Comparison of ENCODE assay signal across 42 mouse cellular contexts in the genomic region with DNA sequence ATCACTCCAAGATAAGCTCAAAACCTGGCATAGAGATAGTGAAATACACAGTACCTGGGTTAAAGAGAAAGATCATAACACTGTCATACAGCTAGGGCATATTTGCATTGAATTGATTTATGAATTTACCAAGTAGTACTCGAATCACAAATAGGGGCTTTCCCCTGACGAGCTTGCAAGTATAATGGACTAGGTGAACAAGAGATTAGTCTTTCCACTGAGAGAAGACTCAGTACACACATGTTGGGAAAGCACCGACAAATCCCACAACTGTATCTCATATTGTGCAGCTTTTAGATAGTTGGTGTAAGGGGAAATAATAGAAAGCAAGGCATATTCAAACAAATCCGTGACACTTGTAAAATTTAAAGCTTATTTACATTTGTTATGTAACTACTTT. TPM values are rescaled to one million over a fixed set of nuclear protein-coding genes. Genes with fewer than 3 reads are reported as not detected.
"Had no signal": no experiment of that assay in that cellular context is flagged by ENCODE, and none has a peak within 500 bp of the region (broad histone marks: within the 10 kb centered on the region; RNA-seq: fewer than 3 reads in every experiment).

No protein-coding gene starts in this region.

- ATAC-seq: hindbrain, embryonic 16.5 days; intestine, postnatal 0 days had no signal

- H3K36me3 ChIP-seq: heart, embryonic 10.5 days; heart, embryonic 12.5 days; hindbrain, embryonic 10.5 days; hindbrain, embryonic 12.5 days; kidney, embryonic 15.5 days; limb, embryonic 10.5 days; limb, embryonic 12.5 days; liver, embryonic 13.5 days; liver, embryonic 15.5 days had no signal

- H3K4me2 ChIP-seq: heart, embryonic 12.5 days; hindbrain, embryonic 12.5 days; hindbrain, embryonic 14.5 days; kidney, embryonic 15.5 days; limb, embryonic 12.5 days; liver, embryonic 11.5 days; liver, embryonic 13.5 days; liver, embryonic 15.5 days had no signal

- H3K9me3 ChIP-seq: kidney, embryonic 15.5 days; limb, embryonic 10.5 days; liver, embryonic 13.5 days; liver, embryonic 15.5 days had no signal

- H3K27ac ChIP-seq: gastrocnemius, adult 2 months; heart, embryonic 10.5 days; hindbrain, embryonic 10.5 days; hindbrain, embryonic 12.5 days; hindbrain, embryonic 14.5 days; kidney, embryonic 15.5 days; kidney, postnatal 0 days; left cerebral cortex, adult 2 months; limb, embryonic 10.5 days; limb, embryonic 12.5 days; liver, embryonic 13.5 days; liver, embryonic 15.5 days had no signal

- H3K9ac ChIP-seq: heart, embryonic 12.5 days; hindbrain, embryonic 12.5 days; hindbrain, embryonic 14.5 days; kidney, embryonic 15.5 days; limb, embryonic 12.5 days; liver, embryonic 13.5 days; liver, embryonic 15.5 days had no signal

- DNase-seq: gastrocnemius, adult 2 months; gastrocnemius, postnatal 10 days; gastrocnemius, postnatal 25 days; heart, adult 18-20 months; heart, postnatal 10 days; heart, postnatal 4 days; kidney, adult 18-20 months; kidney, adult 8-10 months; kidney, postnatal 14 days; kidney, postnatal 36 days; layer of hippocampus, adult 9-11 months; layer of hippocampus, postnatal 36 days; liver; liver, embryonic 13.5 days had no signal

- H3K4me1 ChIP-seq: heart, embryonic 10.5 days; heart, embryonic 12.5 days; hindbrain, embryonic 10.5 days; hindbrain, embryonic 12.5 days; kidney, embryonic 15.5 days; limb, embryonic 10.5 days; limb, embryonic 12.5 days; liver, embryonic 13.5 days; liver, embryonic 15.5 days had no signal

- H3K4me3 ChIP-seq: gastrocnemius, adult 2 months; heart, embryonic 10.5 days; heart, embryonic 12.5 days; hindbrain, embryonic 10.5 days; hindbrain, embryonic 12.5 days; kidney, embryonic 15.5 days; left cerebral cortex, adult 2 months; limb, embryonic 10.5 days; limb, embryonic 12.5 days; liver, embryonic 13.5 days; liver, embryonic 15.5 days had no signal

- H3K27me3 ChIP-seq: heart, embryonic 12.5 days; hindbrain, embryonic 12.5 days; kidney, embryonic 15.5 days; limb, embryonic 12.5 days; liver, embryonic 13.5 days; liver, embryonic 15.5 days had no signal

RNA-seq across cellular contexts. Expression of a gene that starts 8.4 kb away (rescaled TPM):
- total RNA-seq: gastrocnemius, adult 2 months; gastrocnemius, postnatal 10 days; gastrocnemius, postnatal 25 days; gastrocnemius, postnatal 4 days; granulocyte monocyte progenitor cell, adult 5-6 weeks; heart, adult 18-20 months; heart, adult 8-10 months; heart, postnatal 10 days; heart, postnatal 25 days; heart, postnatal 4 days; layer of hippocampus, adult 18-20 months; layer of hippocampus, adult 8-10 months; layer of hippocampus, postnatal 14 days; layer of hippocampus, postnatal 36 days; left cerebral cortex, adult 2 months; left cerebral cortex, postnatal 14 days; left cerebral cortex, postnatal 36 days had no signal
- polyA plus RNA-seq: frontal cortex, adult 2 months; heart, embryonic 10.5 days; heart, embryonic 12.5 days; heart, embryonic 14.5 days; hindbrain, embryonic 10.5 days; hindbrain, embryonic 12.5 days; hindbrain, embryonic 14.5 days; hindbrain, embryonic 16.5 days; intestine, postnatal 0 days; kidney, embryonic 15.5 days; kidney, postnatal 0 days; large intestine, adult 2 months; limb, embryonic 10.5 days; limb, embryonic 12.5 days; liver, embryonic 11.5 days; liver, embryonic 13.5 days; liver, embryonic 15.5 days had no signal

RNA-seq across cellular contexts. Expression of a gene that starts 32.3 kb away (rescaled TPM):
- total RNA-seq: granulocyte monocyte progenitor cell, adult 5-6 weeks; heart, adult 18-20 months; heart, postnatal 10 days; heart, postnatal 25 days; layer of hippocampus, adult 18-20 months; layer of hippocampus, adult 8-10 months; layer of hippocampus, postnatal 14 days; layer of hippocampus, postnatal 36 days; left cerebral cortex, adult 2 months; left cerebral cortex, postnatal 14 days; left cerebral cortex, postnatal 36 days had no signal
- polyA plus RNA-seq: frontal cortex, adult 2 months; heart, embryonic 10.5 days; heart, embryonic 12.5 days; heart, embryonic 14.5 days; heart, embryonic 16.5 days; hindbrain, embryonic 10.5 days; hindbrain, embryonic 12.5 days; hindbrain, embryonic 14.5 days; hindbrain, embryonic 16.5 days; intestine, postnatal 0 days; kidney, embryonic 15.5 days; kidney, postnatal 0 days; large intestine, adult 2 months; limb, embryonic 10.5 days; limb, embryonic 12.5 days; limb, embryonic 14.5 days; liver, embryonic 11.5 days; liver, embryonic 13.5 days; liver, embryonic 15.5 days had no signal

RNA-seq across cellular contexts. Expression of a gene that starts 32.3 kb away (rescaled TPM):
- total RNA-seq: gastrocnemius, adult 2 months; granulocyte monocyte progenitor cell, adult 5-6 weeks; heart, postnatal 10 days; heart, postnatal 25 days; heart, postnatal 4 days; left cerebral cortex, adult 2 months; left cerebral cortex, postnatal 14 days; left cerebral cortex, postnatal 36 days had no signal
- polyA plus RNA-seq: frontal cortex, adult 2 months; heart, embryonic 10.5 days; heart, embryonic 12.5 days; heart, embryonic 14.5 days; heart, embryonic 16.5 days; hindbrain, embryonic 10.5 days; hindbrain, embryonic 12.5 days; hindbrain, embryonic 14.5 days; hindbrain, embryonic 16.5 days; intestine, postnatal 0 days; kidney, embryonic 15.5 days; kidney, postnatal 0 days; limb, embryonic 10.5 days; limb, embryonic 12.5 days; limb, embryonic 14.5 days; liver, embryonic 11.5 days; liver, embryonic 13.5 days; liver, embryonic 15.5 days had no signal

RNA-seq across cellular contexts. Expression of a gene that starts 43.1 kb away (rescaled TPM):
- total RNA-seq: gastrocnemius, adult 2 months; gastrocnemius, postnatal 25 days; granulocyte monocyte progenitor cell, adult 5-6 weeks; left cerebral cortex, postnatal 14 days; left cerebral cortex, postnatal 36 days had no signal
- polyA plus RNA-seq: frontal cortex, adult 2 months; heart, embryonic 10.5 days; heart, embryonic 14.5 days; hindbrain, embryonic 10.5 days; hindbrain, embryonic 16.5 days; intestine, postnatal 0 days had no signal
